Mouse (Mus musculus): ENCODE measurements around the gene Ranbp17.

Ranbp17 gene

GRCm38 (mm10) chr11:33234134-33234533 lies 279.4 kb downstream of the Ranbp17 start:
- no peak for DNase-seq (ENCODE audit: low spot score)

DNA sequence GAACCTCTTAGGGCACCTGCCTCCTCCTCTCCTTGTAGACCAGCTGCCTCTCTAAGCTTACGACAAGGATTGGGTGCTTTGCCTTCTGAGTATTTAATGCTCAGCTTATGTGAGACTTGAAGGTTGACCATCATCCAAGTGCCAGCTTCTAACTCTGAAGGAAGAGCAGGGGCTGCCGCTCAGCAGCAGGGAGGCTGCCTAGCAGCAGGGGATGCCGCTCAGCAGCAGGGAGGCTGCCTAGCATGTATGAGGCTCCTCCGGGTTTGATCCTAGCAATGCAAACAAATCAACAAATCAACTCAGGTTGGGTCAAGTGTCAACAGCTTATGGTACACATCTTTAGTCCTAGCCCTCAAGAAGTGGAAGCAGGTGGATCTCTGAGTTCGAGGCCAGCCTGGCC lies 281.5 kb downstream of the Ranbp17 start:
- no peak for DNase-seq (ENCODE audit: low spot score)

DNA sequence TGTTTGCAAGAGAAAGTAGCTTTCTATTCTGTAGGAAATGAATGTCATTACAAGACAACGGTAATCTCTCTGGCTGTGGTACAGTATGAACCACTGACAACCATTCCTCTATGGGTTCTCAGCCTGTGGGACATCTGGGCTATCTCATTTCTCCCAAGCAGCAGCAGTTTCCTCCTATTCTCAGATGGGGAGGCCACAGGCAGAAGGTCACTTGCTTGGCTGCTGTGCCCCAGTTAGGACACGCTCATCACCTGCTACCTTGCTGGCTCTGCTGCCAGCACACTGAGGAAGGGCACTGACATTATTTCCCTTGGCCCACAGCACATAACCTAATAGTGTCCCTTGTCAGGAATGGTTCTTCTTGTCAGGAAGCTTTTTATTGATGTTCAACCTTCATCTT lies 285.4 kb downstream of the Ranbp17 start:
- no peak for DNase-seq (ENCODE audit: low spot score)

DNA sequence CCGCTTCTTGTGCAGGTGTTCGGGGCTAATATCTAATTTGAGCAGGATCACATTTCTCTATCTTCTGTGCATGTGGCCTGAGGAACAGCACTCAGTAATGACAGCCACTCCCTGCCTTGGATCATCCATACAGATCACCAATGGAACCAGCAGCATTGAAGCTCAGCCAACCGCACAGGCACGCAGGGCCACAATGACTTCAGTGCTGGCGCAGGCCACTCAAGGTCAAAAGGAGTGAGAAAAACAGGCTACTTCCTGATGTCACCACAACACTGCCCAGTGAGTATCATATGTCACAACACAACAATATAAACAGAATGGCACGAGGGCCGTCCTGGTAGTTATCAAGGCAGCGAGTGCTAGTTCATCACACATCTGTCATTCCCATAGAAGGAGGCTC lies 287.0 kb downstream of the Ranbp17 start:
- DNase-seq (ENCODE audit: low spot score), result no peak

DNA sequence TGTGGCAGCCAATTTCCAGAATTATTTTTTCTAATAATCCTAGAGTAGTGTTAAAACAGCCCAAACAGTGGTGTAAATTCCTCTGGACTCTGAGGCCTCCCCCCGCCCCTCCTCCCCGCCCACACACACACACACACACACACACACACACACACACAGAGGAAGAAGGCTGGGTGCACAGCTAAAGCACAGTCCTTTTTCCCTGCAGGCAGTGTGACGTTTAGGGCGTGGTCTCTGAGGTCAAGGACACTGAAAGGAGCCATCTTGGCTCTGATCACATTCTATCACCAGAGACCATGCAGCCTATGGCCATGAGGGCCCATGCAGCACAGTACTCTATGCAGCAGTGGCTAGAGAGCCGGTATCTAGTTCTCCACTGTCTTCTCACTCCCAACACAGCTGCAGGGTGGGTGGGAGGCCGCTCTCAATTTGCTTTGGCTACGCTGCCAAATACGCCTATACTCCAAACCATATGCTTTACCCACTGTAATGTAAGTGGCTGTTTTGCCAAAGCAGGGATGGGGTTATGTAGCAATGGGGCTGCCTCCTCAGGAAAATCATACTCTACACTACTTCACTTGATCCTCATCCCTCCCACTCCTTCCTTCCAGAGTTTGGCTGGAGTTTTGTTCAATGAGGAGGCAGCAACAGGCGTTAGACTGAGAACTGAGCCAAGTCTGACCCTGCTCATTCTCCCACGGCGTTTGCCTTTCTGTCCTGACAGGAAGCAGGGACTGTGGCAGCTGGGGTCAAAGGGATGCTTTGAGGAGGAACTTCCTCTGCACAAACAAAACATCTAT lies 291.8 kb downstream of the Ranbp17 start:
- no peak for DNase-seq (ENCODE audit: low spot score)

DNA sequence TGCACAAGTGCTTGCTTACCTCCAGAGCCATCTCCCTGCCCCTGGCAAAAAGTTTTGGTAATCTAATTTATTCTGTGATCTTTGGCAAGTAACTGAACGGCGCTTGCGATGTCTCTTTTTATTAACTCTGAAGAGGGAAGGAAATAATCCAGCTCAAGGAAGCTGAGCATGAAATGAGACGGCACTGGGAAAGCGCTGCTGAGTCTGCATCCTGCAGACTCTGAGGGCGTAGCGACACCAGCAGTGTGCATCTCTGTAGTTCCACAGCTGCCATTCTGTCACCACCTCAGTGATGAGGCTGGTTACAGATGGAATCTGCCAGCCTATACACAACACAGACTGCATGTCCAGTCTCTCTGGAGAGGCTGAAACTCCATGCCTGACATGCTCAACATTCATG lies 292.8 kb downstream of the Ranbp17 start:
- no peak for DNase-seq (ENCODE audit: low spot score)

GRCm38 (mm10) chr11:33217384-33218079 lies 296.0 kb downstream of the Ranbp17 start:
- no peak for DNase-seq (ENCODE audit: low spot score)

DNA sequence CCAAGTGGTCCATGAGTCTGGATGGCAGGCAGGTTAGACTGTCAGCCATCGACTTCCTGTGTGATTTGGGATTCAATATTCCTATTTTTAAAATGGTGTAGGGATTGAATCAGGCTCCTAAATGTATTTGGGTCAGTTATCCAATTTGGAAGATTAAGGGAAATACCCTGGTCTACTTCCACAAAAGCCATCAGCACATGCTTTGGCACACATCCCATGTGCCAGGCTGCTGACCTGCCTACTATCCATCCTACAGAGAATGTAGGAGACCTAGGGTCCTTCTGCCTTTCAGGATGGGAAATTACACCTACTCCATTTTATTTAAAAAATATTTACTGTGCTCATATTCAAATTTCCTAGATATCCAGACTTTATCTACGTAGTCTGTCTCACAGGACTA lies 306.1 kb downstream of the Ranbp17 start:
- no peak for DNase-seq (ENCODE audit: low spot score)

- no peak for DNase-seq (ENCODE audit: low spot score)
Measured at GRCm38 (mm10) chr11:33204966-33205365, 308.6 kb downstream of the Ranbp17 start.

- no peak for DNase-seq (ENCODE audit: low spot score)
Measured at GRCm38 (mm10) chr11:33204329-33204705, 309.2 kb downstream of the Ranbp17 start.

- no peak for DNase-seq (ENCODE audit: low spot score)
Measured at GRCm38 (mm10) chr11:33203383-33204328, 309.9 kb downstream of the Ranbp17 start, which contains the start of gene Tlx3. Tlx3 (minus strand) TSS chr11:33203589.

DNA sequence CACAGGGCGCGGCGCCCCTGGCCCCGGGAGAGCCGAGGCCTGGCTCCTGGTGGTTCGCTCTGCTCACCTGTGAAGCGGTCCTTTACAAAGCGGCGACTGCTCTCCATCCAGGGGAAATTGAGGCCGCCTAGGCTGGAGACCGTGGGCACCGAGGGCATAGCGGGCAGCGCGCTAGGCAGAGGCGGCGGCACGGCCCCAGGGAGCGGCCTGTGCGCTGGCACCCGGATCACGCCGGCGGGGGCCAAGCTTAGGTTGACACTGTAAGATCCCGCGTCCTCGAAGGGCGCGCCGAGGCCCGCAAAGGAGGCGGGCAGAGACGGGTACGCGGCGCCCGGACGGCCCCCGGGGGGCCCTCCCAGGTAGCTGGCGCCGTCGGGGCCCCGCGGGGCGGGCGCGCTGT lies 310.6 kb downstream of the Ranbp17 start:
- no peak for DNase-seq (ENCODE audit: low spot score)

DNA sequence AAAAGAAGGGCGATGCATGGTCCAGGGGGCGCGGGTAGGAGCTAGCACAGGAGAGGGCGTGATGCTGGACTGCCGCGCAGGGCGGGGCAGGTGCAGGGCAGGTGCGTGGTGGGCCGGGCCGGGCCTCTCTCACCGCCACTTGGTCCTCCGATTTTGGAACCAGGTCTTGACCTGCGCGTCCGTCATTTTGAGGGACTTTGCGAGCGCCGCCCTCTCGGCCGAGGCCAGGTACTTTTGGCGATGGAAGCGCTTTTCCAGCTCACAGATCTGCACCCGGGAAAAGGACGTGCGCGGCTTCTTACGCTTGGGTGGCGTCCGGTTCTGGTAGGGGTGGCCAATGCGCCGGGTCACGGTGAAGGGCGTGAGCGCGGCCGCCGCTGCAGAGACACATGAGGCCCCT lies 311.2 kb downstream of the Ranbp17 start:
- no peak for DNase-seq (ENCODE audit: low spot score)

DNA sequence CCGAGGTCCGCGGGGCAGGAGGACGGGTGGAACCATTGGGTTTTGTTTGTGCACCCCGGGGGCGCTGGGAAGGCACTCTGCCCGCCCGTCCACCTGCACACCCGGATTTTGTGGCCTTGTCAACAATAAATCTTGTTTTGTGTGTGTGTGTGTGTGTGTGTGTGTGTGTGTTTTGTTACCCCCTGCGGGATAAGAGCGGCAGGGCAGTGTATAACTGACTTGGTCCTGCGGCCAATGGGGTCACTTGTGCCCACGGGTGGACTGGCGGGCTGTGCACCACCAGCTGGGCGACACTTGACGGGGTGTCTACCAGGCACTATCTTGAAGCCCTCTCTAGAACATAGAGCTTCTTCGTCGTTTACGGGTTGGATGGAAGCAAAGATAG lies 311.9 kb downstream of the Ranbp17 start:
- no peak for DNase-seq (ENCODE audit: low spot score)

- DNase-seq (ENCODE audit: low spot score), result no peak
Measured at GRCm38 (mm10) chr11:33200764-33201625, 312.6 kb downstream of the Ranbp17 start.

DNA sequence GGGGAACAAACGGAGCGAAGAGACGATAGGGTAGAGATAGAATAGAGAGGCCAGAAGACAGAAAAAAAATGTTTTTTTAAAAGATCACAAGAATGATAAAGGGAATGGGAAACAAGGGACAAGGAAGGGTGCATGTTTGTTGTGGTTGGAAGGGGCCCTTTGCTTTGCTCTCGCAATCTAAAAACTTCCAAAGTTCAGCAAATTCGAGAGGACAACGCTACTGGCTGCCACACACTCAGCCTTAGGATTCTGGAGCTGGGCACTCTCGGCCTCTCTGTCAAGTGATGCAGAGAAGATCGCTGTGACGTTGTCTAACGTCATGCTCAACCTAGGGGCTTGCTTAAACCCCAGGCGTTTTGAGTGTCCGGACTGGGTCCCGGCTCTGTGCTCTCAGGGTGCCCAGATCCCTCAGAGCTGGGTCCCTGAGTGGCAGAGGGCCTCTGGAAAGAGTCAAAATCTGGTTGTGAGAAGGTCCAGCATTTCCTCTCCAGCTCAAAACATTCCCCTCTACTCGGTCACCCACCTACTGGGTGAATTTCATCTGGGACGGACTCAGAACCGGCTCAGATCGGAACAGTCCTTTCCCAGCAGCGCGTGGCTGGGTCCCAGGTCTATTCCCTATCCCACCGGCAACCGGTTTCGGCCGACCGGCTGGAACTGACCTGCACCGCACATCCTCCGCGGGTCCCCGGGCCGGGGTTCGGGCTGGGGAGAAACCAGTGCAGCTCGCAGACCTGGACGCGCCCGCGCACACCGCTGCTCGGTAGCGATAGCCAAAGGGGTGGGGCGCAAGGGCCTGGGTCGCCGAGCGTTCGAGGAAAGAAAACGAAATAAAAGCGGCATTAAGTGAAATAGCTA lies 313.4 kb downstream of the Ranbp17 start:
- DNase-seq (ENCODE audit: low spot score), result no peak

DNA sequence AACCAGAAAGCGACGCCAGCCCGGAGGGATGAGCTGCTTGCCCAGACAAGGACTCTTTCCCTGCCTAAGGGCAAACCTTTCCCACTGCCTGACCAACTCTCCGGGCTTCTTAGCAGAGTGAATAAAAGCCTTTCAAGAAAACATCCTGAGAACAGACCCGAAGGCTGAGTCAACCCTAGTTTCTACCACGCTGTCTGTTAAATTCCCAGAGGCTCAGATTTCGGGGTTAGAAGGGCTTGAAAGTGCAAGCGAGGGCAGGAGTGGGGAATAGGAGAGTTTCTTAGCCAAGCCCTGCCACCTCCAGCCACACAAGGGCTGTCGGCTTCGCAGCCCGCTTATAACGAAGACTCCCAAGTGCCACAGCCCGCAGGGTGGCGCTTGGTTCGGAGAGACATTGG lies 314.4 kb downstream of the Ranbp17 start:
- no peak for DNase-seq (ENCODE audit: low spot score)

- DNase-seq (ENCODE audit: low spot score), result no peak
Measured at GRCm38 (mm10) chr11:33198351-33199116, 315.0 kb downstream of the Ranbp17 start.

GRCm38 (mm10) chr11:33197673-33198072 lies 315.9 kb downstream of the Ranbp17 start:
- DNase-seq (ENCODE audit: low spot score), result no peak

DNA sequence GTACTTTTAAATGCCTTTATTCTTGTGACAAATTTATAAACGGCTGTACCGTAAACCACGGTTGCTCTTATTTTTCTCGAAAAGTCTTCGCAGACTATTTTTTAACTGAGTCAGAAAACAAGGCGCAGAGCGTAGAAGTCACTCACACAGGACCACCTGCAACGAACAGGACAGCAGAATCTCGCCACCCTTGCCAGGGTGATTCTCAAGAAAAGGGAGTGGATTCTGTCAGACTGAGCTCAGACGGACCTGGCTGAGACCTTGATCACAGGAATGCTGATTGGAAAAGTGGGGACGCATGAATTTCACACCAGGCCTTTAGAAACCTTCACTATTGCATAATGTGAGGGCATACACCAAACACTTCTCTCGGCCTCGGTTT lies 316.4 kb downstream of the Ranbp17 start:
- no peak for DNase-seq (ENCODE audit: low spot score)

Data from spleen, adult 12 weeks (tissue).